25 mouse cellular contexts compared by ENCODE assay signal in genomic region chr19:23417668-23418067, GRCm38 (mm10). TPM values are rescaled to one million over a fixed set of nuclear protein-coding genes. Genes with fewer than 3 reads are reported as not detected.
"Had no signal": no experiment of that assay in that cellular context is flagged by ENCODE, and none has a peak within 500 bp of the region (broad histone marks: within the 10 kb centered on the region; RNA-seq: fewer than 3 reads in every experiment).

No protein-coding gene starts in this region.

- H3K36me3 ChIP-seq: heart, embryonic 10.5 days; heart, embryonic 12.5 days; hindbrain, embryonic 12.5 days; hindbrain, embryonic 15.5 days; intestine, embryonic 15.5 days; limb, embryonic 13.5 days; limb, embryonic 15.5 days; liver, embryonic 12.5 days had no signal

- H3K27me3 ChIP-seq: heart, embryonic 12.5 days; hindbrain, embryonic 12.5 days; hindbrain, embryonic 15.5 days; intestine, embryonic 15.5 days; limb, embryonic 13.5 days; limb, embryonic 15.5 days; liver, embryonic 12.5 days had no signal

- H3K27ac ChIP-seq: gastrocnemius, adult 2 months; heart, adult 2 months; heart, embryonic 10.5 days; hindbrain, embryonic 12.5 days; hindbrain, embryonic 15.5 days; intestine, embryonic 15.5 days; limb, embryonic 13.5 days; limb, embryonic 15.5 days; liver, embryonic 12.5 days; liver, embryonic 14.5 days had no signal

- ATAC-seq: inflammation-experienced regulatory T-cells, adult 6 months; intestine, embryonic 15.5 days; intestine, postnatal 0 days; liver, embryonic 12.5 days had no signal

- H3K4me3 ChIP-seq: gastrocnemius, adult 2 months; heart, adult 2 months; heart, embryonic 10.5 days; heart, embryonic 12.5 days; hindbrain, embryonic 12.5 days; hindbrain, embryonic 15.5 days; intestine, embryonic 15.5 days; limb, embryonic 13.5 days; limb, embryonic 15.5 days; liver, embryonic 12.5 days had no signal

- H3K4me1 ChIP-seq: heart, embryonic 10.5 days; hindbrain, embryonic 12.5 days; hindbrain, embryonic 15.5 days; intestine, embryonic 15.5 days; limb, embryonic 13.5 days; limb, embryonic 15.5 days; liver, embryonic 12.5 days had no signal

- H3K4me2 ChIP-seq: heart, embryonic 12.5 days; hindbrain, embryonic 12.5 days; hindbrain, embryonic 15.5 days; intestine, embryonic 15.5 days; limb, embryonic 13.5 days; limb, embryonic 15.5 days; liver, embryonic 12.5 days had no signal

- DNase-seq: gastrocnemius, adult 2 months; gastrocnemius, postnatal 10 days; gastrocnemius, postnatal 25 days; heart, adult 2 months; heart, postnatal 10 days; heart, postnatal 4 days; kidney, adult 18-20 months; kidney, adult 8-10 months; kidney, postnatal 10 days; kidney, postnatal 25 days; layer of hippocampus, adult 9-11 months; layer of hippocampus, postnatal 36 days; left cerebral cortex, postnatal 4 days had no signal

- H3K9me3 ChIP-seq: heart, embryonic 10.5 days; heart, embryonic 12.5 days; hindbrain, embryonic 12.5 days; hindbrain, embryonic 15.5 days; intestine, embryonic 15.5 days; limb, embryonic 13.5 days; limb, embryonic 15.5 days; liver, embryonic 12.5 days had no signal

- H3K9ac ChIP-seq: heart, embryonic 12.5 days; hindbrain, embryonic 12.5 days; hindbrain, embryonic 15.5 days; intestine, embryonic 15.5 days; limb, embryonic 13.5 days; limb, embryonic 15.5 days; liver, embryonic 12.5 days; liver, embryonic 14.5 days had no signal

RNA-seq across cellular contexts. Expression of gene Mamdc2, which starts 30.6 kb away (rescaled TPM):
- total RNA-seq: granulocyte monocyte progenitor cell, adult 5-6 weeks had no signal
- polyA plus RNA-seq: inflammation-experienced regulatory T-cells, adult 6 months had no signal
